Mouse (Mus musculus): Measurements from ENCODE around the gene Upf1.

DNA sequence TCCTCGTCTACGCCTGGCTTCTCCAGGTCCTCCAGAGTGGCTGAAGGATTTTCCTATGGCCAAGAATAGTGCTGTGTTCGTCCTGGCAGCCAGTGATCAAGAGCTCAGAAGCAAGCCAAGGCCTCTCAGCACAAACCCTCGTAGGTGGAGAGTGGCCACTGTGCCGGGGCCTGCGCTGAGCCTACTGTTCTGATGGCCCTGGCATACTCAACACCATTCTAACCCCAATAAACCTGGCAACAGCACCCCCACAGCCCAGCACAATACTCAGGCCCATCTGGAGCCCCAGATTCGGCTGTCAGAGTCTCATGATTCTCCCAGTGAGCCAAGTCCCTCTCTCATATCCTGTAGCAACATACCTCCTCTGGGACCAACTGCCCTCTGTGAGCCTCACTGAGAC, 12.4 kb downstream of the Upf1 start:
- TF ChIP-seq CTCF (IDR thresholded peaks at IDR 0.05) (no peak), POLR2A (IDR thresholded peaks at IDR 0.05; ENCODE audit: insufficient read depth, low read depth, low read length) (no peak), EP300 (IDR thresholded peaks at IDR 0.05; ENCODE audit: insufficient read depth, low read depth, low read length) (no peak)

Measured in heart, adult 2 months (tissue).